Mouse (Mus musculus) CH12.LX (cell line): ENCODE measurements at regions not wholly inside any gene's neighbourhood (a gene's known extent, or its start where the extent isn't known, plus 50 kb on each side); places are given as distances from the start of the nearest gene placed in this dataset.

Experiments used
- BHLHE40 ChIP-seq: IDR thresholded peaks from 2 replicates; pipeline ENCODE4 v1.6.1; 2011; ENCODE audit warnings: mild to moderate bottlenecking, low read depth, low read length, improper control_type of control experiment
- CTCF ChIP-seq, 2 experiments: IDR thresholded peaks in 1 of 2; conservative IDR thresholded peaks in 1 of 2; 2 replicates each; pipeline ENCODE4 v1.5.1; 2011 to 2012; ENCODE audit warnings: low read depth in 2 of 2, low read length in 2 of 2, improper control_type of control experiment in 1 of 2, inconsistent platforms in 1 of 2, mild to moderate bottlenecking in 1 of 2, moderate library complexity in 1 of 2
- MAFK ChIP-seq: IDR thresholded peaks from 2 replicates; pipeline ENCODE4 v1.6.1; 2011; ENCODE audit warnings: low read length, improper control_type of control experiment; ENCODE audit not compliant: insufficient replicate concordance
- MAX ChIP-seq: IDR thresholded peaks from 2 replicates; pipeline ENCODE4 v1.6.1; 2011; ENCODE audit warnings: low read length, improper control_type of control experiment
- POLR2A ChIP-seq: IDR thresholded peaks from 2 replicates; pipeline ENCODE4 v1.6.1; 2011; ENCODE audit warnings: low read depth, mild to moderate bottlenecking, improper control_type of control experiment, low read length

DNA sequence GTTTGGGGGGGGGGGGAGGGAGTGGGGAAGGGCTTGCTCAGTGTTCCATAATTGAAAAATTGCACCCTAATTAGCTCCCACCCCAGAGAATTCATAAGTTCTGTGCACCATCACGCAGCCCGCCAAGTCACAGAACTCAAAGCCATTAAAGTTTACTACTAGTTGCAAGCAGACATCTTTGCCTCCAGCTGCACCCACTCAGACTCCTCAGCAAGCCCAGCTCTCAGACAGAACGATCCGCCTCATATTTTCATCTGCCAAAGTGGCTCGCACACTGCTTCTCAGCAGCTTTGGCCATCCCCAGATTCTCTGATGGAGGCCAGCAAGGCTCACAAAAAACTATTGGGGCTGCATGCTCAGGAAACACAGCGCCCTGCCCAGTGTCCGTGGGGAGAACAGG, 224.4 kb downstream of the Rplp1 start:
- TF ChIP-seq MAFK (no peak), POLR2A (no peak), BHLHE40 (no peak), MAX (no peak), CTCF (conservative IDR thresholded peaks at IDR 0.05 in 1 of 2, IDR thresholded peaks at IDR 0.05 in 1 of 2; ENCODE audit: low read depth in 2 of 2, low read length in 2 of 2) (no peak)
